Mouse (Mus musculus) bone marrow macrophage, adult 2 months (primary cell): ENCODE data around the gene Zer1.

Experiments used
- CTCF ChIP-seq: IDR thresholded peaks from 2 replicates; pipeline ENCODE4 v1.5.1; 2012; ENCODE audit warnings: low read depth, mild to moderate bottlenecking, low read length, moderate library complexity
- POLR2A ChIP-seq: IDR thresholded peaks from 2 replicates; pipeline ENCODE4 v1.6.1; 2012; ENCODE audit warnings: mild to moderate bottlenecking, low read depth, low read length, borderline replicate concordance

- TF ChIP-seq CTCF (peak; percentile 56), POLR2A (no peak)
Measured at GRCm38 (mm10) chr2:30106364-30106763, 18.0 kb downstream of the Zer1 start.
